In the genomic region with DNA sequence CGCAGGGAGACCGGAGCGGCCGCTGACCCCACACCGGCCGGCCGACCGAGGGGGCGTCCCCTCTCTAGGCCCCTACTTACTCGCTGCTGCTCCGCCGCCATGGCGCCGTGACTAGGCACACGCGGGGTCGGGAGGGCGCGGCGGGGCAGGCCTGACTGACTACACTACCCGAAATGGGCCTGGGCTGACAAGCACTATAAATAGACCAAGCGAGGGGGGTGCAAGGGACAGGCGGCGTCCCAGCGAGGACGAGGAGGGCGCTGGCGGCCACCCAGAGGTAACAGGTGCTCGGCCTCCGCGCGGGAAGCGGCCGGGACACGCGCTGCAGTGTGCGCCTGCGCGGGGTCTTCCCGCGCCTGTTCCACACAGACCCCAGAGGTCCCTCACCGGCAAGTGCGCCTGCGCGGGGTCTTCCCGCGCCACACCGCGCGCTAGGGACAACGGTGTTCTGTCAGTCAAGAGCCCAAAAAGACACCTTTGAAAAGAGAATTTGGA, we compare ENCODE assay signal across 8 mouse cellular contexts. TPM values are rescaled to one million over a fixed set of nuclear protein-coding genes. Genes with fewer than 3 reads are reported as not detected.
DNase-seq lines count a peak whose midpoint lies in the region.

No protein-coding gene starts in this region.

- peak; percentile 58 for DNase-seq in WW6 (ENCODE audit: low read depth, low spot score)
- DNase-seq in cerebellum, adult 9-10 months = peak; percentile 83
- DNase-seq in forelimb bud, embryonic 11.5 days (ENCODE audit: low read depth, low spot score) = peak; percentile 85
- peak; percentile 88 for DNase-seq in heart, postnatal 4 days
- DNase-seq in layer of hippocampus, adult 9-11 months = peak; percentile 55
- peak; percentile 44 for DNase-seq in lung, postnatal 10 days
- peak; percentile 77 for DNase-seq in retina, postnatal 7 days (ENCODE audit: low read depth, low spot score)
- DNase-seq in urinary bladder, postnatal 14 days (ENCODE audit: low spot score) = peak; percentile 29

RNA-seq across cellular contexts. Expression of gene Kbtbd12, which starts 10.4 kb away (rescaled TPM):
- total RNA-seq in heart, postnatal 4 days (2021) = 10 to 100 TPM; 20.1 to 25.7 TPM

Comparison
In these comparisons a context has a peak if more than half of its experiments do, and no peak if none do; other contexts are left out.
1. Peak in every context shown above with its lines: DNase-seq.
2. DNase-seq: peak in every context shown above with its lines; median percentile 88 in heart, postnatal 4 days; 85 in forelimb bud, embryonic 11.5 days; 83 in cerebellum, adult 9-10 months; 77 in retina, postnatal 7 days; 58 in WW6; 55 in layer of hippocampus, adult 9-11 months; 44 in lung, postnatal 10 days; 29 in urinary bladder, postnatal 14 days.